Mouse (Mus musculus): ENCODE data around the gene Nrxn1. TPM values are rescaled to one million over a fixed set of nuclear protein-coding genes. Genes with fewer than 3 reads are reported as not detected.

The Nrxn1 gene
- total and polyA plus RNA-seq, 3 experiments = 2.0 to 2.7 (median 2.1) TPM

DNA sequence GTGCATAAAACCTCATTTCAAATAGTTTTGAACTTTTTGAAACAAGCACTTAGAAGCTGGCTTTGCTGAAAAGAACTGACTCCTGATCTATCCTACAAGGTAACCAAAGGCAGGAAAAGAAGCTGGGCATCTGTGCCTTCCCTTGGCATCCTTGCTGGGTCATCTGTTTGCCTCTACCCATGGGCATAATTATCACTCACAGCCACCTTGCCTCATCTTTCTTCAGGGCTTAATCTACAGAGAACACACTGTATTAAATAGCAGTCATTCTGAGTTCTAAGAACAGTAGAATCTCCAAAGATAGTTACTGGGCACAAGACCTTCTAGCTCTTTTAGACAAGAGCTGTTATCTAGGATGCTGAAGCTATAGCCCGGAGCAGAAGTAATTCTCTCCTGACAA lies 442.6 kb downstream of the Nrxn1 start:
- Histone ChIP-seq H3K9ac (ENCODE audit: low read depth, low read length) (no peak overlapping the region), H3K4me3 (no peak overlapping the region), H3K79me2 (replicated peaks; ENCODE audit: control insufficient read depth, insufficient read depth, low read length) (no peaks in the 10 kb centered on the region), H3K4me1 (ENCODE audit: control insufficient read depth, insufficient read depth, low read length) (no peaks in the 10 kb centered on the region), H3K36me3 (ENCODE audit: control insufficient read depth, insufficient read depth, low read length) (no peaks in the 10 kb centered on the region), H3K27ac (no peak overlapping the region), H3K27me3 (ENCODE audit: control insufficient read depth, insufficient read depth, low read length) (no peaks in the 10 kb centered on the region)
- intact Hi-C loops (cut with DNase I) = no loop called here
- 27% methylated on average over 1 of the region's 1 CpGs for whole genome bisulfite sequencing
- DNase-seq = no peak
- TF ChIP-seq POLR2A (IDR thresholded peaks at IDR 0.05; ENCODE audit: insufficient read depth, low read depth, low read length) = no peak
- no peak for TF ChIP-seq EP300 (IDR thresholded peaks at IDR 0.05; ENCODE audit: insufficient read depth, low read depth, low read length)
- no peak for TF ChIP-seq CTCF (IDR thresholded peaks at IDR 0.05)

DNA sequence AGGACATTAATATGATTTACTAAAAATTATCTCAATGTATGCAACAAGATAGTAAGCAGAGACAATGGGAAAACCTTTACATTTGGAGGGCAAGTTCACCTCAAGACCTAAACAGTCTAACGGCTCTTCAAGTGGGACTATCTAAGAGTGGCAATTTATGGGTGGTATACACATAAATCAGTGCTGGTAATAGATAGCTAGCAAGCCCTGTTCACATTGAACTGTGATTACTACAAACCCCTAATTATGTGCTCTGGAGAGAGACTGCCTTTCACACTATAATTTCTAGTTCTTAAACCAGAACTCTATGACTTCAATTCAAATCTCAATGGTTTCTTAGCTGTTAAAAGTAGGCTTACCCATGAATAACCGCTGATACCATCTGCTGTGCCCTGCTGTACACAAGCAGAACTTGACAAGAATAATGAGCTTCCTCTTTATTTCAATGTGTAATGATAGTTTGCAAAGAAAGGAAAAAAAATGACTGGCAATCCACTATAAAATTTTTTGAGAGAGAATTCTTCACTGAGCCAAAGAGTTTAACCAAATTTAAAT lies 453.8 kb downstream of the Nrxn1 start:
- Histone ChIP-seq H3K27me3 (ENCODE audit: control insufficient read depth, insufficient read depth, low read length) (no peaks in the 10 kb centered on the region), H3K4me3 (no peak overlapping the region), H3K4me1 (ENCODE audit: control insufficient read depth, insufficient read depth, low read length) (no peaks in the 10 kb centered on the region), H3K27ac (no peak overlapping the region), H3K36me3 (ENCODE audit: control insufficient read depth, insufficient read depth, low read length) (no peaks in the 10 kb centered on the region), H3K79me2 (replicated peaks; ENCODE audit: control insufficient read depth, insufficient read depth, low read length) (no peaks in the 10 kb centered on the region), H3K9ac (ENCODE audit: low read depth, low read length) (no peak overlapping the region)
- no peak for DNase-seq
- intact Hi-C loops (cut with DNase I) = no loop called here
- 78% methylated on average over 2 of the region's 2 CpGs for WGBS
- TF ChIP-seq CTCF (IDR thresholded peaks at IDR 0.05) = no peak
- TF ChIP-seq POLR2A (IDR thresholded peaks at IDR 0.05; ENCODE audit: insufficient read depth, low read depth, low read length) = no peak
- TF ChIP-seq EP300 (IDR thresholded peaks at IDR 0.05; ENCODE audit: insufficient read depth, low read depth, low read length) = no peak

DNA sequence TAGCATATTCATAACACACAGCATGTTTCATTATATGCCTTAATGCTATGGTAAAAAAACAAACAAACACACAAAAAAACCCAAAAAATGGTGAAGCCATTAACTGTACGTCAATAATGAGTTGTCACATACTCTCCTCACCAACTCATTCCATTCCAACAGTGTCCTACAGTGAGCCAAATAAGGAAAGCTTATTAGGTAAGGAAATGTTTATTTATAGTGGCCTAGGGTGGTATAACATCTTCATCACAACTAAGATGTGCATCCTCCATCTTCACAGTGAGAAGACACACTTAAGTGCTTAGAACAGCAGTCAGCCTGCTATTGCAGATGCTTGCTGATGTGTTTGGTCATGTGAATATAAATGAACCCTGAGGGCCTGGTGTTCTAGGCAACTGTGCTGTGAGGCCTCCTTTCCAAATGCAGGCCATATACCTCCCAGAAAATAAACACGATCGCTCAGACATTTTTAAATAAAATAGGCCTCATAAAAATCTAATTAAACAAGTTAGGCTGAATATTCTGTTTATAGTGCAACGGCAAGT lies 454.6 kb downstream of the Nrxn1 start:
- no peak overlapping the region for H3K9ac ChIP-seq (ENCODE audit: low read depth, low read length)
- intact Hi-C loops (cut with DNase I) = no loop called here
- H3K4me3 ChIP-seq = no peak overlapping the region
- DNase-seq = no peak
- no peaks in the 10 kb centered on the region for H3K4me1 ChIP-seq (ENCODE audit: control insufficient read depth, insufficient read depth, low read length)
- TF ChIP-seq CTCF (IDR thresholded peaks at IDR 0.05) = no peak
- no peak for TF ChIP-seq EP300 (IDR thresholded peaks at IDR 0.05; ENCODE audit: insufficient read depth, low read depth, low read length)
- no peak for TF ChIP-seq POLR2A (IDR thresholded peaks at IDR 0.05; ENCODE audit: insufficient read depth, low read depth, low read length)
- no peaks in the 10 kb centered on the region for H3K27me3 ChIP-seq (ENCODE audit: control insufficient read depth, insufficient read depth, low read length)
- no peaks in the 10 kb centered on the region for H3K36me3 ChIP-seq (ENCODE audit: control insufficient read depth, insufficient read depth, low read length)
- H3K27ac ChIP-seq = no peak overlapping the region
- no peaks in the 10 kb centered on the region for H3K79me2 ChIP-seq (replicated peaks; ENCODE audit: control insufficient read depth, insufficient read depth, low read length)
- 89% methylated on average over 4 of the region's 4 CpGs for WGBS

GRCm38 (mm10) chr17:90631371-90631770 lies 461.5 kb downstream of the Nrxn1 start:
- no peaks in the 10 kb centered on the region for H3K4me1 ChIP-seq (ENCODE audit: control insufficient read depth, insufficient read depth, low read length)
- no peaks in the 10 kb centered on the region for H3K27me3 ChIP-seq (ENCODE audit: control insufficient read depth, insufficient read depth, low read length)
- DNase-seq = no peak
- no peak overlapping the region for H3K4me3 ChIP-seq
- no peak overlapping the region for H3K9ac ChIP-seq (ENCODE audit: low read depth, low read length)
- intact Hi-C loops (cut with DNase I) = no loop called here
- H3K36me3 ChIP-seq (ENCODE audit: control insufficient read depth, insufficient read depth, low read length) = no peaks in the 10 kb centered on the region
- 59% methylated on average over 2 of the region's 2 CpGs for WGBS
- H3K27ac ChIP-seq = no peak overlapping the region
- TF ChIP-seq EP300 (IDR thresholded peaks at IDR 0.05; ENCODE audit: insufficient read depth, low read depth, low read length) (no peak), POLR2A (IDR thresholded peaks at IDR 0.05; ENCODE audit: insufficient read depth, low read depth, low read length) (no peak), CTCF (IDR thresholded peaks at IDR 0.05) (no peak)
- no peaks in the 10 kb centered on the region for H3K79me2 ChIP-seq (replicated peaks; ENCODE audit: control insufficient read depth, insufficient read depth, low read length)

DNA sequence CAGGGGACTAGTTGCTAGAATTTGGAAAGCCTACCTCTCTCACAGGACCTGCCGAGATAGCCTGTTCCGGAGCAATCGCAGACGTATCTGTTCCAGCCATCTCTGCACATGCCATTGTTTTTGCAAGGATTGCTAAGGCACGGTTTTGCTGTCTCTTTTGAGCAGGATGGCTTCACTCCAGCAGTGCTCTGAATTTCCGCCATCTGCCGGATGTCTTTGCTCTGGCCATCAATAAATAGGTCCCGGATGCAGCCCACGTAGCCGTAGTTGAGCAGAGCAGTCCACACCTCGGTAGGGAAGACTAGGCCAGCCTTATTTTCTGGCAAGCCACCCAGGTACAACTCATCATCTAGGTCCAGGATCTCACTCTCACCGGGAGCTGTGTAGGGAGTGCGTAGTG lies 463.0 kb downstream of the Nrxn1 start:
- 39% methylated on average over 13 of the region's 13 CpGs for WGBS
- intact Hi-C loops (cut with DNase I) = no loop called here
- no peak for TF ChIP-seq EP300 (IDR thresholded peaks at IDR 0.05; ENCODE audit: insufficient read depth, low read depth, low read length)
- no peak for TF ChIP-seq CTCF (IDR thresholded peaks at IDR 0.05)
- TF ChIP-seq POLR2A (IDR thresholded peaks at IDR 0.05; ENCODE audit: insufficient read depth, low read depth, low read length) = no peak
- Histone ChIP-seq H3K9ac (ENCODE audit: low read depth, low read length) (no peak overlapping the region), H3K27me3 (ENCODE audit: control insufficient read depth, insufficient read depth, low read length) (no peaks in the 10 kb centered on the region), H3K79me2 (replicated peaks; ENCODE audit: control insufficient read depth, insufficient read depth, low read length) (no peaks in the 10 kb centered on the region), H3K4me3 (no peak overlapping the region), H3K4me1 (ENCODE audit: control insufficient read depth, insufficient read depth, low read length) (no peaks in the 10 kb centered on the region), H3K36me3 (ENCODE audit: control insufficient read depth, insufficient read depth, low read length) (no peaks in the 10 kb centered on the region), H3K27ac (no peak overlapping the region)
- peak; percentile 10 to 19 for DNase-seq

DNA sequence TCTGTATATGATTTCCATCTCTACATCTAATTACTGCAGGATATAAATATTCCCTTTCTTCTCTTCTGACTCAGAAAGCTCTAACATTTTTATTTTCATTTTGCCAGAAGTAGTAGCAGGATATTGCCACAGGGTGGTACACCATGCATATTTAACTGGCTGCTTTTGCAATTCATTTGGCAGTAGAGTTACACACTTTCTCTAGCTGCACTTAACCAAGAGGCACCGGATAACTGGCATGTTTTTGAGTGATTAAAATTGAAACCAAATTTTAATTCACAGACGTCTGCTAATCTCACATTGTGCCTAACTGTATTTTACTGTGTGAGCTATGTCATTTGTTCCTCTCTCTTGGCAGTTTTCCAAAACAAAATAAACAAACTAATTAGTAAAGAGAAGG lies 464.4 kb downstream of the Nrxn1 start:
- no peak for DNase-seq
- no peaks in the 10 kb centered on the region for H3K36me3 ChIP-seq (ENCODE audit: control insufficient read depth, insufficient read depth, low read length)
- H3K9ac ChIP-seq (ENCODE audit: low read depth, low read length) = no peak overlapping the region
- no peaks in the 10 kb centered on the region for H3K27me3 ChIP-seq (ENCODE audit: control insufficient read depth, insufficient read depth, low read length)
- H3K4me1 ChIP-seq (ENCODE audit: control insufficient read depth, insufficient read depth, low read length) = no peaks in the 10 kb centered on the region
- 13% methylated on average over 2 of the region's 2 CpGs for WGBS
- no peak overlapping the region for H3K4me3 ChIP-seq
- TF ChIP-seq CTCF (IDR thresholded peaks at IDR 0.05) (peak; percentile 64), POLR2A (IDR thresholded peaks at IDR 0.05; ENCODE audit: insufficient read depth, low read depth, low read length) (no peak)
- no peak overlapping the region for H3K27ac ChIP-seq
- H3K79me2 ChIP-seq (replicated peaks; ENCODE audit: control insufficient read depth, insufficient read depth, low read length) = no peaks in the 10 kb centered on the region
- intact Hi-C loops (cut with DNase I) = no loop called here
